Comparison of ENCODE assay signal across 17 mouse cellular contexts in genomic region chr11:44904121-44904520, GRCm38 (mm10).
A peak's percentile ranks its signal among the peaks of the same experiment; 100 is the strongest.
DNase-seq lines count a peak whose midpoint lies in the region; ATAC-seq and TF ChIP-seq lines count a peak whose summit lies in the region.
"Had no signal": no experiment of that assay in that cellular context is flagged by ENCODE, and none has a peak within 500 bp of the region (broad histone marks: within the 10 kb centered on the region; RNA-seq: fewer than 3 reads in every experiment).

No protein-coding gene starts in this region.

- H3K9me3 ChIP-seq in hindbrain, embryonic 11.5 days (ENCODE audit: control insufficient read depth, low read length) = no peaks in the 10 kb centered on the region
- no peaks in the 10 kb centered on the region for H3K9me3 ChIP-seq in hindbrain, embryonic 10.5 days
- no peaks in the 10 kb centered on the region for H3K9me3 ChIP-seq in midbrain, embryonic 12.5 days
- no peaks in the 10 kb centered on the region for H3K9me3 ChIP-seq in midbrain, postnatal 0 days (ENCODE audit: low read length)
- H3K9me3 ChIP-seq in hindbrain, embryonic 16.5 days (ENCODE audit: control insufficient read depth, low read length) = no peaks in the 10 kb centered on the region
- H3K9me3 ChIP-seq in neural tube, embryonic 14.5 days (ENCODE audit: control insufficient read depth, low read length) = no peaks in the 10 kb centered on the region
- H3K9me3 ChIP-seq: heart, embryonic 13.5 days; limb, embryonic 15.5 days had no signal

- no peaks in the 10 kb centered on the region for H3K36me3 ChIP-seq in hindbrain, embryonic 11.5 days (ENCODE audit: control insufficient read depth, insufficient read depth, low read length)
- peaks cover 9% of the 10 kb centered on the region for H3K36me3 ChIP-seq in hindbrain, embryonic 10.5 days
- H3K36me3 ChIP-seq in midbrain, embryonic 12.5 days = no peaks in the 10 kb centered on the region
- no peaks in the 10 kb centered on the region for H3K36me3 ChIP-seq in midbrain, postnatal 0 days (ENCODE audit: insufficient read depth, low read length)
- H3K36me3 ChIP-seq in hindbrain, embryonic 16.5 days (ENCODE audit: control insufficient read depth, insufficient read depth, low read length) = no peaks in the 10 kb centered on the region
- H3K36me3 ChIP-seq in neural tube, embryonic 14.5 days (ENCODE audit: control insufficient read depth, insufficient read depth, low read length) = no peaks in the 10 kb centered on the region
- H3K36me3 ChIP-seq: heart, embryonic 13.5 days; limb, embryonic 15.5 days had no signal

- ATAC-seq in hindbrain, embryonic 11.5 days (ENCODE audit: low FRiP score) = no peak
- no peak for ATAC-seq in midbrain, embryonic 12.5 days (ENCODE audit: low FRiP score, low read depth)
- ATAC-seq in midbrain, postnatal 0 days (ENCODE audit: low FRiP score) = no peak
- no peak for ATAC-seq in hindbrain, embryonic 16.5 days
- peak; percentile 43; the same call in 1 of the 2 replicates for ATAC-seq in neural tube, embryonic 14.5 days (ENCODE audit: low read depth)

- peak overlapping the region; percentile 31 for H3K27ac ChIP-seq in hindbrain, embryonic 11.5 days (ENCODE audit: low read depth, low read length)
- no peak overlapping the region for H3K27ac ChIP-seq in hindbrain, embryonic 10.5 days
- H3K27ac ChIP-seq in midbrain, embryonic 12.5 days (replicated peaks) = peak overlapping the region; percentile 76
- no peak overlapping the region for H3K27ac ChIP-seq in midbrain, postnatal 0 days (ENCODE audit: low read depth, low read length)
- peak overlapping the region; percentile 57; the same call in 1 of the 2 replicates for H3K27ac ChIP-seq in hindbrain, embryonic 16.5 days (ENCODE audit: low read depth, low read length)
- peak overlapping the region; percentile 78; the same call in 1 of the 2 replicates for H3K27ac ChIP-seq in neural tube, embryonic 14.5 days (ENCODE audit: low read depth, low read length)
- H3K27ac ChIP-seq: heart, embryonic 13.5 days; limb, embryonic 15.5 days had no signal

- H3K4me3 ChIP-seq in hindbrain, embryonic 11.5 days (ENCODE audit: low read depth, low read length) = no peak overlapping the region
- no peak overlapping the region for H3K4me3 ChIP-seq in hindbrain, embryonic 10.5 days
- H3K4me3 ChIP-seq in midbrain, embryonic 12.5 days = no peak overlapping the region
- no peak overlapping the region for H3K4me3 ChIP-seq in midbrain, postnatal 0 days (ENCODE audit: low read depth, low read length)
- no peak overlapping the region for H3K4me3 ChIP-seq in hindbrain, embryonic 16.5 days (ENCODE audit: low read length)
- no peak overlapping the region for H3K4me3 ChIP-seq in neural tube, embryonic 14.5 days (ENCODE audit: low read depth, low read length)
- H3K4me3 ChIP-seq: heart, embryonic 13.5 days; limb, embryonic 15.5 days had no signal

- 52% methylated on average over 9 of the region's 9 CpGs for whole genome bisulfite sequencing in hindbrain, embryonic 11.5 days
- WGBS in hindbrain, embryonic 10.5 days = 66% methylated on average over 9 of the region's 9 CpGs
- 32% methylated on average over 9 of the region's 9 CpGs for WGBS in midbrain, embryonic 12.5 days
- WGBS in midbrain, postnatal 0 days = 26% methylated on average over 9 of the region's 9 CpGs
- WGBS in hindbrain, embryonic 16.5 days = 32% methylated on average over 9 of the region's 9 CpGs
- 24% methylated on average over 9 of the region's 9 CpGs for WGBS in neural tube, embryonic 14.5 days

- H3K4me2 ChIP-seq in hindbrain, embryonic 11.5 days (replicated peaks; ENCODE audit: low read depth, low read length) = no peak overlapping the region
- H3K4me2 ChIP-seq in midbrain, embryonic 12.5 days (replicated peaks) = no peak overlapping the region
- H3K4me2 ChIP-seq in midbrain, postnatal 0 days (ENCODE audit: low read depth, low read length, poor library complexity, severe bottlenecking) = no peak overlapping the region
- no peak overlapping the region for H3K4me2 ChIP-seq in hindbrain, embryonic 16.5 days (ENCODE audit: low read length)
- H3K4me2 ChIP-seq in neural tube, embryonic 14.5 days (ENCODE audit: low read depth, low read length) = no peak overlapping the region
- H3K4me2 ChIP-seq: heart, embryonic 13.5 days; limb, embryonic 15.5 days had no signal

- no peak for DNase-seq in hindbrain, embryonic 11.5 days (ENCODE audit: low spot score)
- DNase-seq in hindbrain, embryonic 10.5 days (ENCODE audit: low spot score) = no peak
- no peak for DNase-seq in midbrain, postnatal 0 days (ENCODE audit: low spot score)
- DNase-seq in layer of hippocampus, postnatal 36 days = no peak
- DNase-seq in gastrocnemius, adult 8-10 months (ENCODE audit: low spot score in 2 of 2) = no peak
- DNase-seq: adrenal gland, postnatal 10 days; cerebellum, adult 11-12 months; cerebellum, postnatal 36 days; heart, postnatal 4 days; lung, postnatal 10 days; right cerebral cortex, postnatal 4 days; thymus, postnatal 25 days had no signal

- no peaks in the 10 kb centered on the region for H3K27me3 ChIP-seq in hindbrain, embryonic 11.5 days (ENCODE audit: control insufficient read depth, insufficient read depth, low read length)
- H3K27me3 ChIP-seq in hindbrain, embryonic 10.5 days (ENCODE audit: insufficient read depth, poor library complexity, severe bottlenecking) = no peaks in the 10 kb centered on the region
- 0 out of 2 replicates have a peak, but pooled peaks cover 3% of the 10 kb centered on the region for H3K27me3 ChIP-seq in midbrain, embryonic 12.5 days
- no peaks in the 10 kb centered on the region for H3K27me3 ChIP-seq in midbrain, postnatal 0 days (ENCODE audit: insufficient read depth, low read length)
- H3K27me3 ChIP-seq in hindbrain, embryonic 16.5 days (replicated peaks; ENCODE audit: control insufficient read depth, insufficient read depth, low read length) = no peaks in the 10 kb centered on the region
- no peaks in the 10 kb centered on the region for H3K27me3 ChIP-seq in neural tube, embryonic 14.5 days (ENCODE audit: control insufficient read depth, insufficient read depth, low read length)
- H3K27me3 ChIP-seq: heart, embryonic 13.5 days; limb, embryonic 15.5 days had no signal

- no peak for TF ChIP-seq CTCF in midbrain, postnatal 0 days (IDR thresholded peaks at IDR 0.05)

- no peak overlapping the region for H3K9ac ChIP-seq in hindbrain, embryonic 11.5 days (ENCODE audit: low read depth, low read length)
- no peak overlapping the region for H3K9ac ChIP-seq in midbrain, embryonic 12.5 days (replicated peaks)
- no peak overlapping the region for H3K9ac ChIP-seq in midbrain, postnatal 0 days (replicated peaks; ENCODE audit: low read length, poor library complexity, severe bottlenecking)
- no peak overlapping the region for H3K9ac ChIP-seq in hindbrain, embryonic 16.5 days (ENCODE audit: low read depth, low read length)
- no peak overlapping the region for H3K9ac ChIP-seq in neural tube, embryonic 14.5 days (replicated peaks; ENCODE audit: low read depth, low read length)
- H3K9ac ChIP-seq: heart, embryonic 13.5 days; limb, embryonic 15.5 days had no signal

- H3K4me1 ChIP-seq in hindbrain, embryonic 11.5 days (replicated peaks; ENCODE audit: control insufficient read depth, insufficient read depth, low read length) = peaks cover 3% of the 10 kb centered on the region; the same call in 1 of the 2 replicates
- peaks cover 46% of the 10 kb centered on the region for H3K4me1 ChIP-seq in hindbrain, embryonic 10.5 days (replicated peaks)
- H3K4me1 ChIP-seq in midbrain, embryonic 12.5 days = peaks cover 41% of the 10 kb centered on the region
- H3K4me1 ChIP-seq in midbrain, postnatal 0 days (ENCODE audit: insufficient read depth, low read length) = peaks cover 3% of the 10 kb centered on the region; the same call in 1 of the 2 replicates
- H3K4me1 ChIP-seq in hindbrain, embryonic 16.5 days (ENCODE audit: control insufficient read depth, insufficient read depth, low read depth, low read length) = peaks cover 18% of the 10 kb centered on the region
- peaks cover 30% of the 10 kb centered on the region for H3K4me1 ChIP-seq in neural tube, embryonic 14.5 days (ENCODE audit: control insufficient read depth, insufficient read depth, low read length)

Comparison
In these comparisons a context has a peak if more than half of its experiments do, and no peak if none do; other contexts are left out.
1. H3K27ac ChIP-seq: peak in hindbrain, embryonic 11.5 days (single experiment), midbrain, embryonic 12.5 days (single experiment), hindbrain, embryonic 16.5 days (single experiment) and neural tube, embryonic 14.5 days (single experiment); none in hindbrain, embryonic 10.5 days (single experiment) and midbrain, postnatal 0 days (single experiment).